In the genomic region with DNA sequence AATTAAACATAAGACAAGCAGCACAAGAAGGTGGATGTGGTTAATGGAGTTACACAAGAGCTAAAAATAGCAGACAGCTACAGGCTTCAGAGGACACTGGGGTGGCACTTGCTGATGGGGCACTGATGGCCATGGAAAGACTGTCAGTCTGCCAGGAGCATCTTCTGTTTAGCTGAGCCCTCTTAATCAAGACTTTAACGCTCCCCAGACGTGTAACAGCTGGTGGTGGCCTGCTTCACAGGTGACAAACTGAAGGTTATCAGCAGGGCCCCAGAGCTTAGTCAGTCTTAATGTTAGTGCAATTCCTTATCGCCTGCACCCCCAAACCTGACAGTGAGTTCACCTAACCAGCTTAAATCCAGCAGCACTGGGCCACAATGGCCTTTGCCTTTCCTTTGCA, we compare ENCODE assay signal across 17 mouse cellular contexts. TPM values are rescaled to one million over a fixed set of nuclear protein-coding genes. Genes with fewer than 3 reads are reported as not detected.
DNase-seq lines count a peak whose midpoint lies in the region; ATAC-seq and TF ChIP-seq lines count a peak whose summit lies in the region.
"Had no signal": no experiment of that assay in that cellular context is flagged by ENCODE, and none has a peak within 500 bp of the region (broad histone marks: within the 10 kb centered on the region; RNA-seq: fewer than 3 reads in every experiment).

No protein-coding gene starts in this region.

- no peak for TF ChIP-seq CTCF in forebrain, postnatal 0 days (IDR thresholded peaks at IDR 0.05; ENCODE audit: low read depth)

- H3K27me3 ChIP-seq in midbrain, embryonic 11.5 days (ENCODE audit: control insufficient read depth, insufficient read depth, low read length) = no peaks in the 10 kb centered on the region
- H3K27me3 ChIP-seq in midbrain, embryonic 10.5 days (ENCODE audit: low read depth, poor library complexity, severe bottlenecking) = no peaks in the 10 kb centered on the region
- H3K27me3 ChIP-seq in liver, embryonic 11.5 days (replicated peaks; ENCODE audit: control insufficient read depth, insufficient read depth, low read length) = no peaks in the 10 kb centered on the region
- H3K27me3 ChIP-seq in forebrain, postnatal 0 days (ENCODE audit: insufficient read depth, low read length) = no peaks in the 10 kb centered on the region
- H3K27me3 ChIP-seq: forebrain, embryonic 13.5 days; heart, embryonic 12.5 days; hindbrain, embryonic 12.5 days had no signal

- 64% methylated on average over 3 of the region's 3 CpGs for WGBS in midbrain, embryonic 11.5 days
- 68% methylated on average over 3 of the region's 3 CpGs for WGBS in midbrain, embryonic 10.5 days
- 54% methylated on average over 3 of the region's 3 CpGs for WGBS in liver, embryonic 11.5 days
- 69% methylated on average over 3 of the region's 3 CpGs for WGBS in forebrain, postnatal 0 days

- H3K27ac ChIP-seq in midbrain, embryonic 11.5 days (ENCODE audit: low read depth, low read length) = no peak overlapping the region
- H3K27ac ChIP-seq in midbrain, embryonic 10.5 days (replicated peaks) = no peak overlapping the region
- H3K27ac ChIP-seq in liver, embryonic 11.5 days (ENCODE audit: low read depth, low read length) = no peak overlapping the region
- H3K27ac ChIP-seq in forebrain, postnatal 0 days (ENCODE audit: low read depth, low read length) = no peak overlapping the region
- H3K27ac ChIP-seq: embryonic facial prominence, embryonic 10.5 days; forebrain, embryonic 13.5 days; hindbrain, embryonic 12.5 days had no signal

- no peak for ATAC-seq in midbrain, embryonic 11.5 days (ENCODE audit: low FRiP score)
- peak; percentile 43 for ATAC-seq in megakaryocyte progenitor cell, adult 5-6 weeks (replicated peaks; ENCODE audit: poor library complexity)
- ATAC-seq in liver, embryonic 11.5 days (replicated peaks; ENCODE audit: low FRiP score) = no peak
- ATAC-seq in forebrain, postnatal 0 days = no peak
- ATAC-seq in cerebellum, adult (ENCODE audit: insufficient number of reproducible peaks, low FRiP score, low TSS enrichment) = no peak
- ATAC-seq: forebrain, embryonic 13.5 days; hindbrain, embryonic 16.5 days; inflammation-experienced regulatory T-cells, adult 6 months had no signal

- no peak overlapping the region for H3K4me2 ChIP-seq in midbrain, embryonic 11.5 days
- H3K4me2 ChIP-seq in liver, embryonic 11.5 days = no peak overlapping the region
- no peak overlapping the region for H3K4me2 ChIP-seq in forebrain, postnatal 0 days (ENCODE audit: low read depth)
- H3K4me2 ChIP-seq: forebrain, embryonic 13.5 days; heart, embryonic 12.5 days; hindbrain, embryonic 12.5 days had no signal

- no peaks in the 10 kb centered on the region for H3K36me3 ChIP-seq in midbrain, embryonic 11.5 days (ENCODE audit: control insufficient read depth, insufficient read depth, low read length)
- H3K36me3 ChIP-seq in midbrain, embryonic 10.5 days = no peaks in the 10 kb centered on the region
- no peaks in the 10 kb centered on the region for H3K36me3 ChIP-seq in liver, embryonic 11.5 days (ENCODE audit: control insufficient read depth, insufficient read depth, low read length)
- no peaks in the 10 kb centered on the region for H3K36me3 ChIP-seq in forebrain, postnatal 0 days (ENCODE audit: insufficient read depth)
- H3K36me3 ChIP-seq: embryonic facial prominence, embryonic 10.5 days; heart, embryonic 12.5 days; hindbrain, embryonic 12.5 days had no signal

- no peak overlapping the region for H3K4me3 ChIP-seq in midbrain, embryonic 11.5 days (ENCODE audit: low read depth, low read length)
- H3K4me3 ChIP-seq in midbrain, embryonic 10.5 days = no peak overlapping the region
- H3K4me3 ChIP-seq in liver, embryonic 11.5 days (ENCODE audit: low read depth, low read length) = no peak overlapping the region
- no peak overlapping the region for H3K4me3 ChIP-seq in forebrain, postnatal 0 days (ENCODE audit: low read depth, low read length)
- H3K4me3 ChIP-seq: embryonic facial prominence, embryonic 10.5 days; forebrain, embryonic 13.5 days; heart, embryonic 12.5 days; hindbrain, embryonic 12.5 days had no signal

- H3K9ac ChIP-seq in midbrain, embryonic 11.5 days (ENCODE audit: low read length) = no peak overlapping the region
- H3K9ac ChIP-seq in liver, embryonic 11.5 days (ENCODE audit: low read depth, low read length) = no peak overlapping the region
- no peak overlapping the region for H3K9ac ChIP-seq in forebrain, postnatal 0 days
- H3K9ac ChIP-seq: forebrain, embryonic 13.5 days; heart, embryonic 12.5 days; hindbrain, embryonic 12.5 days had no signal

- no peaks in the 10 kb centered on the region for H3K4me1 ChIP-seq in midbrain, embryonic 11.5 days (ENCODE audit: control insufficient read depth, insufficient read depth, low read length)
- H3K4me1 ChIP-seq in midbrain, embryonic 10.5 days = peaks cover 10% of the 10 kb centered on the region; the same call in 1 of the 2 replicates
- H3K4me1 ChIP-seq in liver, embryonic 11.5 days (replicated peaks; ENCODE audit: control insufficient read depth, insufficient read depth, low read length) = no peaks in the 10 kb centered on the region
- H3K4me1 ChIP-seq in forebrain, postnatal 0 days (ENCODE audit: insufficient read depth) = no peaks in the 10 kb centered on the region; the same call in 1 of the 2 replicates
- H3K4me1 ChIP-seq: embryonic facial prominence, embryonic 10.5 days had no signal

- H3K9me3 ChIP-seq in midbrain, embryonic 11.5 days (ENCODE audit: control insufficient read depth, low read length) = no peaks in the 10 kb centered on the region
- no peaks in the 10 kb centered on the region for H3K9me3 ChIP-seq in midbrain, embryonic 10.5 days (replicated peaks)
- H3K9me3 ChIP-seq in liver, embryonic 11.5 days (ENCODE audit: control insufficient read depth, low read length) = no peaks in the 10 kb centered on the region
- H3K9me3 ChIP-seq in forebrain, postnatal 0 days (ENCODE audit: low read length) = no peaks in the 10 kb centered on the region
- H3K9me3 ChIP-seq: embryonic facial prominence, embryonic 10.5 days; forebrain, embryonic 13.5 days; heart, embryonic 12.5 days; hindbrain, embryonic 12.5 days had no signal

- peak; percentile 62 for DNase-seq in midbrain, embryonic 11.5 days (ENCODE audit: low spot score, missing footprints)
- DNase-seq in midbrain, embryonic 10.5 days (ENCODE audit: low spot score) = no peak
- peak; percentile 10 for DNase-seq in MN1 (ENCODE audit: low spot score)
- no peak for DNase-seq in liver, embryonic 11.5 days (ENCODE audit: low spot score)
- no peak for DNase-seq in forebrain, postnatal 0 days
- DNase-seq: adrenal gland, postnatal 10 days; cerebellum, adult 11-12 months; cerebellum, adult 9-10 months; cerebellum, postnatal 36 days had no signal

RNA-seq across cellular contexts. Expression of a gene that starts 46.3 kb away (rescaled TPM):
- 97.4 and 103 TPM in 2 replicates for polyA plus RNA-seq in midbrain, embryonic 11.5 days (2014; fragmentation: Nextera tagmentation; extraction: Ambion mirVana)
- 91.4 and 106 TPM in 2 replicates for polyA plus RNA-seq in midbrain, embryonic 10.5 days (2016; fragmentation: Nextera tagmentation; extraction: Ambion mirVana)
- total RNA-seq in megakaryocyte progenitor cell, adult 5-6 weeks (2015) = 19.3 and 19.7 TPM in 2 replicates
- total RNA-seq in megakaryocyte progenitor cell, adult 5-6 weeks (2017) = 8.8 and 10.3 TPM in 2 replicates
- polyA plus RNA-seq in liver, embryonic 11.5 days (2014; fragmentation: Nextera tagmentation; extraction: Ambion mirVana) = 40.9 and 43.2 TPM in 2 replicates
- 159 and 199 TPM in 2 replicates for total RNA-seq in forebrain, postnatal 0 days (2014; rRNA removed)
- 210 and 211 TPM in 2 replicates for polyA plus RNA-seq in forebrain, postnatal 0 days (2015; fragmentation: Nextera tagmentation; extraction: Ambion mirVana)

Comparison
In these comparisons a context has a peak if more than half of its experiments do, and no peak if none do; other contexts are left out.
1. DNase-seq: peak in midbrain, embryonic 11.5 days (single experiment) and MN1 (single experiment); none in midbrain, embryonic 10.5 days (single experiment), liver, embryonic 11.5 days (single experiment) and forebrain, postnatal 0 days (single experiment).